Mouse (Mus musculus) 416B (cell line): ENCODE data around the gene Gpr62.

Source experiments
- DNase-seq: peaks from one replicate; pipeline ENCODE4 v3.0.0; 2011; ENCODE audit warnings: low read depth

The Gpr62 gene

DNA sequence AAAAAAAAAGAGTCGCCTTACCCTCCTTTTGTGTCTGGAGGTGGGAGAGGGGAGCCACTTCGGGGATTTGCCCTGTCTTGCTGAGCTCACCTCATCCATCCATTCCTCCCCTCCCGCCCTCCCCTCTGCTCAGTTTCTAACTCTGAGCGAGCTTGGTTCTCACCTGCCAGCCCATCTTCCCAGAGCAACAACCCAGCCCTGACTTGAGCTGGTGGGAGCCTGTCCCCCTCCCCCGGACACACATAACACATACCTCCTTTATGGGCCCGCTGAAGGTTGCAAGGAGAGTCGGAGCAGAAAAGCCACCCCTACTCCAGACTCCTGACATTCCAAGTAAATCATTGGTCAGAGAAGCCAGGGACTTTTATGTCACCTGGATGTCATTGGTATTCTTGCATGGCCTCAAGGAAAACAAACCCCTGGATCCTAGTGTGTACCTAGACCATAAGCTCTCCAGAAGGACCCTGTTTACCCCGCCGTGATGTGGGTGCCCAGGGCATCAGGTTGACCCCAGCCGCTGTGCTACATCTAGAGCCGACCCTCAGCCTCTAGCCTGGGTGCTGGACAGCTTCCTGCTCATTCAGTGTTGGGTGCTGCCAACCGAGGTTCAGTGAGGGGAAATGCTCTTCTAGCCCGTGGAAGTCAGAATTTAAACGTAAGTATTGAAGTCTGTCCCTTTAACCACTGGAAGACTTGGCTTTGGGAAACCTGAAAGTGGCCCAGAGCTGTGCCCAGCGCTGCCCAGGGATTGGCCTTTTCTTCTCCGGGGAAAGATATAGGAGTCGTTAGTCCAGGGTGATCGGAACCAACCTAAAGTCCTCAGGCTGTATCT, 44.5 kb downstream of the Gpr62 start:
- DNase-seq: no peak

DNA sequence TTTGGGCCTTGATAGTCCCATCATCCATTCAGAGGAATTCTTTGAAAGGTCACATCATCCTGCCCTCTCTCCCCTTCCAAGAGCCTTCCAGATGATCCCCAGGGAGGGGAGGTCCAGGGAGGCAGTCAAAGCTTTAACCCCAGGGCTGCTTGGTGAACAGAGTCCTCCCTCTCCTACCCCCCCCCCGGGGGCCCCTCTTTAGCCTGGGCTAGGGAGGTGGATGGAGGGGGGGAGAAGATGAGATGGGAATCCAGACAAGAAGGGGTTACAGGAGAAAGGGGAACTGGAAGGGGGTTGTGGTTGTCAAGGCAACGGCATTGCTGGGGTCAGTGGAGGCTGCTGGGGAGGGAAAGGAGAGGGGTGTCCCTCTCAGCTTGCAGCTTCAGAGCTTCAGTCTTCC, 45.1 kb downstream of the Gpr62 start:
- no peak for DNase-seq

DNA sequence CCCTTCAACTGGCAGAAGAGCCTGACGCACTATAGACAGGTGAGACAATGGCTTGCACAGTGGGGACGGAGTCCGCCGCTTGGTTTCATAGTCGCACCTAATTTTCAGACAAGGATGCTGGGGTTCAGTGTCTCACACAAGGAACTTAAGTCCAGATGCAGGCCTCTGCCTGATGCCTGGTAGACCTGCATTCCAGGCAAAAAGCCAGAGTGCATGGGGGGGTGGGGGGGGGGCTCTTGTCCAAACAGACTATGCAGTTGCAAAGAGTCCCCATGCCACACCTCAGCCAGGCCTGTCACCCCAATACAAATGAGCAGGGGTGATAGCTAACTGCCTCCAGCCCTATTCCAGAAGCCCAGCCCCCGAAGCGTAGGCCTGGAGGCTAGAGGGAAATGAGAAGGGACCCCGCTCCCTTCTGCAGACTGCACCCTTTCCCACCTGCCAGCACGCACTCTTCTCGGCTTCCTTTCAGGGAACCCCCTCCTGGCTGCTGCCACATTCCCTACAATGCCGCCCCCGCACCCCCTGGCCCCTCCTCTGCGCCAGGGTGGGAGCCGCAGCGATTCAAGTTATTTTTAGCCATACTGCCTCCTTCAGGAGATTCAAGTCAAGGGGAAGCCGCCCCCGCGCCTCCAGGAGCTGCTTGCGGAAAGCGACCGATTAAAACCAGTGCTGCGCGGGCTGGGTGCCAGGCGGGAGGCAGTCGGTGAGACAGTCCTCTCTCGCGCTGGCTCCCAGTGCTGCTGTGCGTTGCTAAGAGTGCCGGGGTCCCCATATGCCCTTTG, 47.7 kb downstream of the Gpr62 start:
- no peak for DNase-seq

DNA sequence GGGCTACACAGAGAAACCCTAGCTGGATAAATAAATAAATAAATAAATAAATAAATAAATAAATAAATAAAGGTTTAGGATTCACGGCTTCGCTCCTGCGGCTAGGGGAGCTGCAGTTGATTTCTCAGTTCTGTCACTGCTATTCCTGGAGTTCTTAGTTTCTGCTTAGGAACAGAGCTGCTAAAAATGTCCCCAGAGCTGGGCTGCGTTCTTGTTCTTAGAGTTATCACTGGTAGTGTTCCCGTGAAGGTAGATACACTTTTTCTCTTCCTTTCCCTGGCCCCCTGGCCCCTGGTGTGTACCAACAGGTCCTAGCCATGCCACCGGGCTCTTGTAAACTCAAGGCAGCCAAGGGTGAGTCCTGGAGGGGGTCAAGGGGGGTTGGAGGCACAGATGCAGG, 48.9 kb downstream of the Gpr62 start:
- no peak for DNase-seq
